Mouse (Mus musculus) heart, postnatal 36 days (tissue): ENCODE measurements at regions not wholly inside any gene's neighbourhood (a gene's known extent, or its start where the extent isn't known, plus 50 kb on each side); places are given as distances from the start of the nearest gene placed in this dataset.

Source experiments
- DNase-seq, 2 experiments: peaks; one replicate each; pipeline ENCODE4 v3.0.0; 2021 to 2022
- intact Hi-C: fragments of 180-260 bp; cut with DNase I; formaldehyde crosslinking; loops from one replicate; pipeline ENCODE4 v1.15.1; 2025

GRCm38 (mm10) chr7:53321539-53321938 is 1306.0 kb upstream of the 1700015G11Rik start:
- DNase-seq: no peak
- intact Hi-C loops: loop anchor here (1.0 kb wide), 1 partner anchor 36 kb away; no protein-coding TSS in a partner anchor

- DNase-seq: no peak
- intact Hi-C loops: no loop called here
Measured at GRCm38 (mm10) chr7:53282016-53282415, 1266.5 kb upstream of the 1700015G11Rik start.
